Mouse (Mus musculus): ENCODE data around the gene Samd4b. TPM values are rescaled to one million over a fixed set of nuclear protein-coding genes. Genes with fewer than 3 reads are reported as not detected.

Gene Samd4b
- polyA plus RNA-seq, 1 experiment from 2014 or later, result 10.0 TPM

- Histone ChIP-seq H3K4me2 (no peak overlapping the region), H3K9ac (no peak overlapping the region), H3K27ac (no peak overlapping the region), H3K4me1 (peaks cover 5% of the 10 kb centered on the region), H3K4me3 (no peak overlapping the region), H3K9me3 (replicated peaks) (no peaks in the 10 kb centered on the region), H3K27me3 (replicated peaks) (peaks cover 13% of the 10 kb centered on the region), H3K36me3 (no peaks in the 10 kb centered on the region)
- no peak for ATAC-seq
- 74% methylated on average over 11 of the region's 11 CpGs for WGBS (ENCODE audit: insufficient replicate concordance)
Observed at GRCm38 (mm10) chr7:28482854-28483253, 115.1 kb downstream of the Samd4b start.

GRCm38 (mm10) chr7:28478854-28479253 is 119.1 kb downstream of the Samd4b start:
- no peaks in the 10 kb centered on the region for H3K36me3 ChIP-seq
- no peak for ATAC-seq
- 5% methylated on average over 8 of the region's 8 CpGs for WGBS (ENCODE audit: insufficient replicate concordance)
- no peak overlapping the region for H3K9ac ChIP-seq
- H3K27me3 ChIP-seq (replicated peaks), result 0 out of 2 replicates have a peak, but pooled peaks cover 6% of the 10 kb centered on the region
- H3K9me3 ChIP-seq (replicated peaks), result no peaks in the 10 kb centered on the region
- H3K4me1 ChIP-seq, result no peaks in the 10 kb centered on the region
- H3K4me2 ChIP-seq, result no peak overlapping the region
- H3K27ac ChIP-seq, result no peak overlapping the region
- H3K4me3 ChIP-seq, result no peak overlapping the region

GRCm38 (mm10) chr7:28477363-28477762 is 120.6 kb downstream of the Samd4b start:
- Histone ChIP-seq H3K36me3 (no peaks in the 10 kb centered on the region), H3K4me1 (no peaks in the 10 kb centered on the region), H3K4me3 (no peak overlapping the region), H3K4me2 (no peak overlapping the region), H3K9ac (no peak overlapping the region), H3K27me3 (replicated peaks) (0 out of 2 replicates have a peak, but pooled peaks cover 6% of the 10 kb centered on the region), H3K27ac (no peak overlapping the region), H3K9me3 (replicated peaks) (no peaks in the 10 kb centered on the region)
- WGBS (ENCODE audit: insufficient replicate concordance), result 67% methylated on average over 5 of the region's 5 CpGs
- no peak for ATAC-seq

- Histone ChIP-seq H3K36me3 (no peaks in the 10 kb centered on the region), H3K27me3 (replicated peaks) (0 out of 2 replicates have a peak, but pooled peaks cover 6% of the 10 kb centered on the region), H3K9ac (no peak overlapping the region), H3K27ac (no peak overlapping the region), H3K4me3 (no peak overlapping the region), H3K4me1 (no peaks in the 10 kb centered on the region), H3K9me3 (replicated peaks) (no peaks in the 10 kb centered on the region), H3K4me2 (no peak overlapping the region)
- ATAC-seq, result no peak
- WGBS (ENCODE audit: insufficient replicate concordance), result 77% methylated on average over 6 of the region's 6 CpGs
Observed at GRCm38 (mm10) chr7:28476191-28476590, 121.8 kb downstream of the Samd4b start.

- Histone ChIP-seq H3K9ac (peak overlapping the region; percentile 48), H3K27ac (no peak overlapping the region), H3K4me1 (peaks cover 34% of the 10 kb centered on the region), H3K4me3 (peak overlapping the region; percentile 50), H3K27me3 (replicated peaks) (peaks cover 39% of the 10 kb centered on the region), H3K36me3 (no peaks in the 10 kb centered on the region), H3K4me2 (peak overlapping the region; percentile 77), H3K9me3 (replicated peaks) (no peaks in the 10 kb centered on the region)
- WGBS (ENCODE audit: insufficient replicate concordance), result 2% methylated on average over 54 of the region's 63 CpGs
- peak; percentile 70 for ATAC-seq
Observed at GRCm38 (mm10) chr7:28467213-28467751, 130.7 kb downstream of the Samd4b start.

GRCm38 (mm10) chr7:28466721-28467212 is 131.2 kb downstream of the Samd4b start:
- ATAC-seq, result no peak
- H3K4me3 ChIP-seq, result peak overlapping the region; percentile 50
- H3K4me2 ChIP-seq, result peak overlapping the region; percentile 77
- H3K9ac ChIP-seq, result peak overlapping the region; percentile 48
- H3K4me1 ChIP-seq, result peaks cover 36% of the 10 kb centered on the region
- no peaks in the 10 kb centered on the region for H3K36me3 ChIP-seq
- H3K27ac ChIP-seq, result no peak overlapping the region
- peaks cover 39% of the 10 kb centered on the region for H3K27me3 ChIP-seq (replicated peaks)
- no peaks in the 10 kb centered on the region for H3K9me3 ChIP-seq (replicated peaks)
- WGBS (ENCODE audit: insufficient replicate concordance), result 51% methylated on average over 40 of the region's 40 CpGs

GRCm38 (mm10) chr7:28464416-28465212 is 133.3 kb downstream of the Samd4b start:
- peak overlapping the region; percentile 23 for H3K4me2 ChIP-seq
- no peak; the same call in 1 of the 2 replicates for ATAC-seq
- WGBS (ENCODE audit: insufficient replicate concordance), result 45% methylated on average over 10 of the region's 10 CpGs

GRCm38 (mm10) chr7:28462769-28463168 is 135.2 kb downstream of the Samd4b start:
- ATAC-seq, result no peak
- peaks cover 30% of the 10 kb centered on the region for H3K4me1 ChIP-seq
- H3K4me2 ChIP-seq, result no peak overlapping the region
- H3K27ac ChIP-seq, result no peak overlapping the region
- H3K9ac ChIP-seq, result no peak overlapping the region
- peaks cover 25% of the 10 kb centered on the region for H3K27me3 ChIP-seq (replicated peaks)
- H3K4me3 ChIP-seq, result no peak overlapping the region
- 53% methylated on average over 2 of the region's 2 CpGs for WGBS (ENCODE audit: insufficient replicate concordance)
- peaks cover 19% of the 10 kb centered on the region for H3K36me3 ChIP-seq
- H3K9me3 ChIP-seq (replicated peaks), result no peaks in the 10 kb centered on the region

More at GRCm38 (mm10) chr7:28464416-28465212, 133.3 kb downstream of the Samd4b start:
- no peaks in the 10 kb centered on the region for H3K9me3 ChIP-seq (replicated peaks)
- H3K27me3 ChIP-seq (replicated peaks), result peaks cover 39% of the 10 kb centered on the region
- no peak overlapping the region for H3K4me3 ChIP-seq
- peaks cover 31% of the 10 kb centered on the region for H3K4me1 ChIP-seq
- no peak overlapping the region for H3K9ac ChIP-seq
- H3K27ac ChIP-seq, result no peak overlapping the region
- peaks cover 8% of the 10 kb centered on the region for H3K36me3 ChIP-seq

- Histone ChIP-seq H3K9ac (no peak overlapping the region), H3K36me3 (peaks cover 19% of the 10 kb centered on the region), H3K9me3 (replicated peaks) (no peaks in the 10 kb centered on the region), H3K4me2 (no peak overlapping the region), H3K27me3 (replicated peaks) (peaks cover 1% of the 10 kb centered on the region; the same call in 1 of the 2 replicates), H3K27ac (no peak overlapping the region), H3K4me3 (no peak overlapping the region), H3K4me1 (peaks cover 16% of the 10 kb centered on the region)
- WGBS (ENCODE audit: insufficient replicate concordance), result 70% methylated on average over 4 of the region's 5 CpGs
- no peak for ATAC-seq
Observed at GRCm38 (mm10) chr7:28460361-28460760, 137.6 kb downstream of the Samd4b start.

GRCm38 (mm10) chr7:28452361-28453005 is 145.5 kb downstream of the Samd4b start:
- Histone ChIP-seq H3K9ac (peak overlapping the region; percentile 70), H3K4me2 (peak overlapping the region; percentile 96), H3K36me3 (no peaks in the 10 kb centered on the region), H3K27me3 (replicated peaks) (peaks cover 22% of the 10 kb centered on the region), H3K9me3 (replicated peaks) (no peaks in the 10 kb centered on the region), H3K4me3 (peak overlapping the region; percentile 69), H3K4me1 (peaks cover 17% of the 10 kb centered on the region), H3K27ac (no peak overlapping the region)
- WGBS (ENCODE audit: insufficient replicate concordance), result 1% methylated on average over 22 of the region's 24 CpGs
- ATAC-seq, result no peak

GRCm38 (mm10) chr7:28451531-28452360 is 146.2 kb downstream of the Samd4b start, which contains the start of gene Lrfn1:
TSS of gene Lrfn1 (plus strand) at chr7:28451980.
- H3K27me3 ChIP-seq (replicated peaks), result peaks cover 22% of the 10 kb centered on the region
- no peaks in the 10 kb centered on the region for H3K36me3 ChIP-seq
- peak within 1 kb of the TSS; percentile 96 for H3K4me2 ChIP-seq
- H3K4me3 ChIP-seq, result peak within 1 kb of the TSS; percentile 69
- peak within 1 kb of the TSS; percentile 70 for H3K9ac ChIP-seq
- peak within 1 kb of the TSS; percentile 23; the same call in 1 of the 2 replicates for H3K27ac ChIP-seq
- peak; percentile 46 for ATAC-seq
- peaks cover 17% of the 10 kb centered on the region for H3K4me1 ChIP-seq
- no peaks in the 10 kb centered on the region for H3K9me3 ChIP-seq (replicated peaks)
- 2% methylated on average over 31 of the region's 97 CpGs for WGBS (ENCODE audit: insufficient replicate concordance)
